Mouse (Mus musculus) lung, adult 2 months (tissue): Measurements from ENCODE around the gene Gm19345. TPM values are rescaled to one million over a fixed set of nuclear protein-coding genes. Genes with fewer than 3 reads are reported as not detected.

Source experiments
- DNase-seq: peaks from one replicate; pipeline ENCODE4 v3.0.0; 2022
- H3K4me1 ChIP-seq: fragments of 200-500 bp; 2 replicates; pipeline ENCODE4 v1.6.1; 2011; ENCODE audit warnings: low read length; ENCODE audit not compliant: control insufficient read depth, insufficient read depth
- H3K4me3 ChIP-seq: fragments of 200-500 bp; replicated peaks from 2 replicates; pipeline ENCODE3; 2011; ENCODE audit warnings: low read depth, mild to moderate bottlenecking, control low read depth, low read length; ENCODE audit errors: extremely low read depth
- CTCF ChIP-seq: fragments of 200-500 bp; IDR thresholded peaks from 2 replicates; pipeline ENCODE4 v1.5.1; 2011; ENCODE audit warnings: mild to moderate bottlenecking, low read length, control low read depth; ENCODE audit not compliant: insufficient read depth
- POLR2A ChIP-seq: fragments of 200-500 bp; IDR thresholded peaks from 2 replicates; pipeline ENCODE4 v1.6.1; 2011; ENCODE audit warnings: low read depth, mild to moderate bottlenecking, control low read depth, low read length, borderline replicate concordance; ENCODE audit errors: extremely low read depth
- WGBS: fragments of 180-500 bp; shearing (Covaris S2); methylation state at CpG from one replicate; pipeline ENCODE4 v1.1.7; 2018; 5-methylcytosine and 5-hydroxymethylcytosine counted together
- polyA plus RNA-seq: library from polyadenylated mRNA; depleted of rRNA; stranded (reverse); fragments of >200 nt; gene quantifications from 2 replicates; pipeline ENCODE4 v1.2.3, GENCODE M21; 2012

Gene Gm19345
- polyA plus RNA-seq, 1 experiment, result 0.52 TPM

- no peak for DNase-seq
- TF ChIP-seq POLR2A, result no peak
- TF ChIP-seq CTCF, result no peak
Measured at GRCm38 (mm10) chr7:19864241-19864640, 12.4 kb downstream of the Gm19345 start.

GRCm38 (mm10) chr7:19865246-19866036 lies 13.6 kb downstream of the Gm19345 start:
- TF ChIP-seq CTCF (no peak), POLR2A (no peak)
- DNase-seq, result no peak
- H3K4me3 ChIP-seq, result no peak overlapping the region
- no peaks in the 10 kb centered on the region for H3K4me1 ChIP-seq
- WGBS, result 80% methylated on average over 8 of the region's 8 CpGs

More at GRCm38 (mm10) chr7:19864241-19864640, 12.4 kb downstream of the Gm19345 start:
- H3K4me3 ChIP-seq, result no peak overlapping the region
- 30% methylated on average over 2 of the region's 2 CpGs for WGBS
- H3K4me1 ChIP-seq, result no peaks in the 10 kb centered on the region

GRCm38 (mm10) chr7:19866490-19866889 lies 14.7 kb downstream of the Gm19345 start:
- DNase-seq, result no peak
- WGBS, result 68% methylated on average over 6 of the region's 6 CpGs
- peaks cover 4% of the 10 kb centered on the region; the same call in 1 of the 2 replicates for H3K4me1 ChIP-seq
- no peak for TF ChIP-seq POLR2A
- no peak for TF ChIP-seq CTCF
- H3K4me3 ChIP-seq, result no peak overlapping the region

- DNase-seq, result no peak
- TF ChIP-seq CTCF (no peak), POLR2A (no peak)
- H3K4me1 ChIP-seq, result peaks cover 9% of the 10 kb centered on the region
- WGBS, result 58% methylated on average over 16 of the region's 16 CpGs
- H3K4me3 ChIP-seq, result no peak overlapping the region
Measured at GRCm38 (mm10) chr7:19867751-19868399, 16.1 kb downstream of the Gm19345 start.

- no peak overlapping the region for H3K4me3 ChIP-seq
- WGBS, result 28% methylated on average over 10 of the region's 10 CpGs
- TF ChIP-seq POLR2A, result no peak
- TF ChIP-seq CTCF, result no peak
- H3K4me1 ChIP-seq, result peaks cover 11% of the 10 kb centered on the region
- DNase-seq, result no peak
Measured at GRCm38 (mm10) chr7:19871137-19871621, 19.4 kb downstream of the Gm19345 start.

- Histone ChIP-seq H3K4me1 (peaks cover 13% of the 10 kb centered on the region), H3K4me3 (no peak overlapping the region)
- 43% methylated on average over 5 of the region's 5 CpGs for WGBS
- DNase-seq, result peak; percentile 46
- TF ChIP-seq CTCF (peak; percentile 83), POLR2A (no peak)
Measured at GRCm38 (mm10) chr7:19871943-19872601, 20.3 kb downstream of the Gm19345 start.

- 31% methylated on average over 13 of the region's 13 CpGs for WGBS
- TF ChIP-seq POLR2A, result no peak
- 0 out of 2 replicates have a peak, but pooled peaks have one; percentile 18 for TF ChIP-seq CTCF
- peaks cover 11% of the 10 kb centered on the region for H3K4me1 ChIP-seq
- H3K4me3 ChIP-seq, result no peak overlapping the region
- peak; percentile 32 for DNase-seq
Measured at GRCm38 (mm10) chr7:19875948-19876682, 24.3 kb downstream of the Gm19345 start.

- DNase-seq, result no peak
- WGBS, result 35% methylated on average over 14 of the region's 14 CpGs
- peaks cover 5% of the 10 kb centered on the region for H3K4me1 ChIP-seq
- no peak overlapping the region for H3K4me3 ChIP-seq
- TF ChIP-seq POLR2A, result no peak
- no peak for TF ChIP-seq CTCF
Measured at GRCm38 (mm10) chr7:19876781-19877425, 25.1 kb downstream of the Gm19345 start.

GRCm38 (mm10) chr7:19880754-19881153 lies 29.0 kb downstream of the Gm19345 start:
- peaks cover 4% of the 10 kb centered on the region for H3K4me1 ChIP-seq
- 79% methylated on average over 8 of the region's 8 CpGs for WGBS
- TF ChIP-seq CTCF (no peak), POLR2A (no peak)
- no peak overlapping the region for H3K4me3 ChIP-seq
- no peak for DNase-seq
